Comparison of ENCODE assay signal across 8 mouse cellular contexts in genomic region chr10:68277671-68278151, GRCm38 (mm10). TPM values are rescaled to one million over a fixed set of nuclear protein-coding genes. Genes with fewer than 3 reads are reported as not detected.
A peak's percentile ranks its signal among the peaks of the same experiment; 100 is the strongest.
DNase-seq lines count a peak whose midpoint lies in the region; ATAC-seq and TF ChIP-seq lines count a peak whose summit lies in the region.

No protein-coding gene starts in this region.

- H3K27me3 ChIP-seq in kidney, adult 2 months (replicated peaks; ENCODE audit: control insufficient read depth, insufficient read depth, low read length), result no peaks in the 10 kb centered on the region
- H3K27me3 ChIP-seq in liver, postnatal 0 days (ENCODE audit: insufficient read depth, low read length), result no peaks in the 10 kb centered on the region
- H3K27me3 ChIP-seq in neural tube, embryonic 11.5 days (ENCODE audit: control insufficient read depth, insufficient read depth, low read length), result no peaks in the 10 kb centered on the region

- H3K36me3 ChIP-seq in ES-E14 (ENCODE audit: control insufficient read depth, insufficient read depth, low read length, poor library complexity, severe bottlenecking), result no peaks in the 10 kb centered on the region
- no peaks in the 10 kb centered on the region for H3K36me3 ChIP-seq in kidney, adult 2 months (ENCODE audit: control insufficient read depth, insufficient read depth, low read length)
- H3K36me3 ChIP-seq in liver, postnatal 0 days (replicated peaks; ENCODE audit: insufficient read depth, low read length), result no peaks in the 10 kb centered on the region
- H3K36me3 ChIP-seq in neural tube, embryonic 11.5 days (ENCODE audit: control insufficient read depth, insufficient read depth, low read length), result no peaks in the 10 kb centered on the region

- peaks cover 0 to 4% of the 10 kb centered on the region in 2 experiments; a peak in 2 of 4 replicates for H3K4me1 ChIP-seq in ES-E14 (ENCODE audit: control insufficient read depth in 2 of 2, insufficient read depth in 2 of 2, low read length in 2 of 2, poor library complexity in 1 of 2)
- H3K4me1 ChIP-seq in kidney, adult 2 months (ENCODE audit: control insufficient read depth, insufficient read depth, low read length), result peaks cover 7% of the 10 kb centered on the region; the same call in 1 of the 2 replicates
- peaks cover 11% of the 10 kb centered on the region for H3K4me1 ChIP-seq in liver, postnatal 0 days (ENCODE audit: insufficient read depth)
- H3K4me1 ChIP-seq in neural tube, embryonic 11.5 days (ENCODE audit: control insufficient read depth, insufficient read depth, low read length), result 0 out of 2 replicates have a peak, but pooled peaks cover 5% of the 10 kb centered on the region

- H3K4me3 ChIP-seq in ES-E14 (ENCODE audit: insufficient read depth in 1 of 2, low read depth in 1 of 2, low read length in 2 of 2, poor library complexity in 1 of 2, severe bottlenecking in 1 of 2), result peak overlapping the region; percentile 40 to 62
- peak overlapping the region; percentile 90 for H3K4me3 ChIP-seq in kidney, adult 2 months (ENCODE audit: insufficient read depth, low read depth, low read length)
- peak overlapping the region; percentile 57 for H3K4me3 ChIP-seq in liver, postnatal 0 days (ENCODE audit: low read depth, low read length)
- peak overlapping the region; percentile 54 for H3K4me3 ChIP-seq in neural tube, embryonic 11.5 days (ENCODE audit: low read depth, low read length)

- DNase-seq in 3134 (ENCODE audit: extremely low read depth, insufficient read length, low spot score), result peak; percentile 42
- DNase-seq in ES-E14 (ENCODE audit: low read depth, low spot score), result no peak
- peak; percentile 75 for DNase-seq in embryo, embryonic 10 days (ENCODE audit: low spot score)
- peak; percentile 52 to 67 for DNase-seq in heart, adult 9 months (ENCODE audit: low spot score in 2 of 2)
- peak; percentile 80 for DNase-seq in kidney, adult 2 months
- DNase-seq in liver, postnatal 0 days, result peak; percentile 41
- peak; percentile 60 for DNase-seq in neural tube, embryonic 11.5 days (ENCODE audit: low spot score)
- DNase-seq in thymus, postnatal 25 days, result peak; percentile 52

- no peak for TF ChIP-seq EP300 in liver, postnatal 0 days (IDR thresholded peaks at IDR 0.05; ENCODE audit: low read depth)

- no peak overlapping the region for H3K9ac ChIP-seq in ES-E14 (ENCODE audit: insufficient read depth, low read depth, low read length, poor library complexity, severe bottlenecking)
- peak overlapping the region; percentile 66 for H3K9ac ChIP-seq in liver, postnatal 0 days (replicated peaks)
- peak overlapping the region; percentile 40 for H3K9ac ChIP-seq in neural tube, embryonic 11.5 days (ENCODE audit: low read length)

- TF ChIP-seq CTCF in kidney, adult 2 months (conservative IDR thresholded peaks at IDR 0.05; ENCODE audit: insufficient read depth, insufficient read length, low read depth, low read length), result no peak
- no peak for TF ChIP-seq CTCF in liver, postnatal 0 days (IDR thresholded peaks at IDR 0.05; ENCODE audit: low read depth)

- H3K27ac ChIP-seq in ES-E14 (ENCODE audit: insufficient read depth, low read depth, low read length, poor library complexity, severe bottlenecking), result no peak overlapping the region
- peak overlapping the region; percentile 95 for H3K27ac ChIP-seq in kidney, adult 2 months (ENCODE audit: insufficient read depth, low read depth, low read length)
- H3K27ac ChIP-seq in liver, postnatal 0 days (ENCODE audit: low read depth), result peak overlapping the region; percentile 85
- no peak overlapping the region for H3K27ac ChIP-seq in neural tube, embryonic 11.5 days (ENCODE audit: low read depth, low read length)

- peak overlapping the region; percentile 84 for H3K4me2 ChIP-seq in liver, postnatal 0 days (ENCODE audit: low read depth, low read length)
- peak overlapping the region; percentile 94 for H3K4me2 ChIP-seq in neural tube, embryonic 11.5 days (ENCODE audit: low read depth)

- in situ Hi-C loops in ES-E14 (cut with MboI; ENCODE audit: low sequenced_read_pairs in 2 of 2, unreplicated experiment in 2 of 2), result no loop called here

- H3K9me3 ChIP-seq in ES-E14 (ENCODE audit: control insufficient read depth, insufficient read depth, low read depth, low read length), result no peaks in the 10 kb centered on the region
- H3K9me3 ChIP-seq in liver, postnatal 0 days (ENCODE audit: low read length), result no peaks in the 10 kb centered on the region
- H3K9me3 ChIP-seq in neural tube, embryonic 11.5 days (ENCODE audit: control insufficient read depth, low read length), result no peaks in the 10 kb centered on the region

- ATAC-seq in liver, postnatal 0 days, result peak; percentile 12; the same call in 1 of the 2 replicates
- ATAC-seq in neural tube, embryonic 11.5 days (ENCODE audit: insufficient read depth, low FRiP score, low TSS enrichment), result no peak

- TF ChIP-seq POLR2A in kidney, adult 2 months (IDR thresholded peaks at IDR 0.05; ENCODE audit: low read depth, low read length), result no peak

- WGBS in kidney, adult 2 months, result under 1% methylated on average over 15 of the region's 15 CpGs
- under 1% methylated on average over 15 of the region's 15 CpGs for WGBS in liver, postnatal 0 days (ENCODE audit: insufficient replicate concordance)
- under 1% methylated on average over 15 of the region's 15 CpGs for WGBS in neural tube, embryonic 11.5 days

TF ChIP-seq in ES-E14, 5 proteins besides CTCF, POLR2A, EP300 and RAD21:
- no peak for TF ChIP-seq HCFC1 (IDR thresholded peaks at IDR 0.05; ENCODE audit: borderline replicate concordance, insufficient read depth, low read length)
- TF ChIP-seq CHD2 (IDR thresholded peaks at IDR 0.05; ENCODE audit: low read depth, low read length), result no peak
- no peak for TF ChIP-seq ZNF384 (IDR thresholded peaks at IDR 0.05; ENCODE audit: low read depth, low read length)
- TF ChIP-seq ZC3H11A (IDR thresholded peaks at IDR 0.05; ENCODE audit: borderline replicate concordance, low read depth, low read length), result no peak
- no peak for TF ChIP-seq MAFK (IDR thresholded peaks at IDR 0.05; ENCODE audit: insufficient read depth, low read depth, low read length)

RNA-seq across cellular contexts. Expression of gene Arid5b, which starts 0.8 kb away (rescaled TPM):
- total RNA-seq in ES-E14 (2012; rRNA removed), result 24.6 and 26.2 TPM in 2 replicates
- polyA plus RNA-seq in kidney, adult 2 months (2012; rRNA removed), result 7.7 and 8.6 TPM in 2 replicates
- 8.1 and 12.2 TPM in 2 replicates for polyA plus RNA-seq in liver, postnatal 0 days (2015; fragmentation: Nextera tagmentation; extraction: Ambion mirVana)
- 14.0 and 15.0 TPM in 2 replicates for polyA plus RNA-seq in neural tube, embryonic 11.5 days (2014; fragmentation: Nextera tagmentation; extraction: Ambion mirVana)

Comparison
In these comparisons a context has a peak if more than half of its experiments do, and no peak if none do; other contexts are left out.
1. H3K27ac ChIP-seq: peak in kidney, adult 2 months (single experiment) and liver, postnatal 0 days (single experiment); none in ES-E14 (single experiment) and neural tube, embryonic 11.5 days (single experiment).
2. Peak in every context shown above with its lines, with median percentiles within 50 percentile points of each other: H3K4me3 ChIP-seq.